Mouse (Mus musculus) lung, postnatal 0 days (tissue): ENCODE measurements around the gene Snrpd2. TPM values are rescaled to one million over a fixed set of nuclear protein-coding genes. Genes with fewer than 3 reads are reported as not detected.
A peak's percentile ranks its signal among the peaks of the same experiment; 100 is the strongest.

Source experiments
- ATAC-seq: fragments of 200-750 bp; cut with Nextera tagmentation; 2 replicates; pipeline ENCODE4 v1.8.0; 2017; ENCODE audit warnings: moderate library complexity
- DNase-seq: peaks from one replicate; pipeline ENCODE4 v3.0.0-alpha.2; 2016; ENCODE audit warnings: low spot score
- H3K27ac ChIP-seq: fragments of 300-500 bp; sonication (generic); 2 replicates; pipeline ENCODE4 v1.5.1; 2014; ENCODE audit warnings: antibody characterized with exemption, mild to moderate bottlenecking, low read length, mixed read lengths
- H3K27me3 ChIP-seq: fragments of 300-500 bp; sonication (generic); replicated peaks from 2 replicates; pipeline ENCODE4 v1.6.1; 2014; ENCODE audit warnings: low read length, mixed read lengths; ENCODE audit not compliant: insufficient read depth
- H3K36me3 ChIP-seq: fragments of 300-500 bp; sonication (generic); 2 replicates; pipeline ENCODE4 v1.6.1; 2014; ENCODE audit warnings: low read length, mixed read lengths; ENCODE audit not compliant: insufficient read depth
- H3K4me1 ChIP-seq: fragments of 300-500 bp; sonication (generic); 2 replicates; pipeline ENCODE4 v1.6.1; 2014; ENCODE audit warnings: antibody characterized with exemption, low read depth, low read length, mixed read lengths; ENCODE audit not compliant: insufficient read depth
- H3K4me2 ChIP-seq: fragments of 300-500 bp; sonication (generic); replicated peaks from 2 replicates; pipeline ENCODE4 v1.6.1; 2014; ENCODE audit warnings: low read depth, mild to moderate bottlenecking, low read length, moderate library complexity, mixed read lengths
- H3K4me3 ChIP-seq: fragments of 300-500 bp; sonication (generic); 2 replicates; pipeline ENCODE4 v1.5.1; 2014; ENCODE audit warnings: low read depth, low read length
- H3K9ac ChIP-seq: fragments of 300-500 bp; sonication (generic); replicated peaks from 2 replicates; pipeline ENCODE4 v1.6.1; 2014; ENCODE audit warnings: low read depth, mild to moderate bottlenecking
- H3K9me3 ChIP-seq: fragments of 300-500 bp; sonication (generic); 2 replicates; pipeline ENCODE4 v1.6.1; 2016; ENCODE audit warnings: low read length, mixed read lengths
- CTCF ChIP-seq: IDR thresholded peaks from 2 replicates; pipeline ENCODE4 v1.5.1; 2016; ENCODE audit warnings: antibody characterized with exemption, mild to moderate bottlenecking
- EP300 ChIP-seq: IDR thresholded peaks from 2 replicates; pipeline ENCODE4 v1.6.1; 2016; ENCODE audit warnings: antibody characterized with exemption, mild to moderate bottlenecking, control low read depth
- WGBS: fragments of 180-500 bp; shearing (Covaris S2); extraction: QIAGEN DNeasy Blood & Tissue Kit; methylation state at CpG from one replicate; pipeline ENCODE4 v1.1.7; 2014; 5-methylcytosine and 5-hydroxymethylcytosine counted together
- microRNA counts: library from miRNA; unstranded; fragments of <30 nt; microRNA quantifications from one replicate; lab custom pipeline; 2015
- microRNA-seq: library from miRNA; unstranded; fragments of <30 nt; microRNA quantifications from one replicate; pipeline ENCODE4, GENCODE M21; 2016
- polyA plus RNA-seq: library from polyadenylated mRNA; unstranded; fragments of >200 nt; fragmentation: Nextera tagmentation; extraction: Ambion mirVana; gene quantifications from 2 replicates; pipeline ENCODE4 v1.2.1, GENCODE M21; 2015

Gene Snrpd2
- polyA plus RNA-seq, 1 experiment from 2014 or later: 63.2 TPM

- Histone ChIP-seq H3K4me1 (peaks cover 16% of the 10 kb centered on the region; the same call in 1 of the 2 replicates), H3K27me3 (0 out of 2 replicates have a peak, but pooled peaks cover 4% of the 10 kb centered on the region), H3K9ac (no peak overlapping the region), H3K4me2 (no peak overlapping the region), H3K36me3 (0 out of 2 replicates have a peak, but pooled peaks cover 5% of the 10 kb centered on the region), H3K27ac (no peak overlapping the region), H3K9me3 (no peaks in the 10 kb centered on the region), H3K4me3 (no peak overlapping the region)
- WGBS: 69% methylated on average over 6 of the region's 6 CpGs
- TF ChIP-seq CTCF (no peak), EP300 (no peak)
- DNase-seq (no peak), ATAC-seq (no peak)
Measured at GRCm38 (mm10) chr7:19184758-19185157, 35.2 kb downstream of the Snrpd2 start.

- H3K4me1 ChIP-seq: no peaks in the 10 kb centered on the region
- H3K9ac ChIP-seq: no peak overlapping the region
- no peak overlapping the region for H3K4me3 ChIP-seq
- H3K36me3 ChIP-seq: 0 out of 2 replicates have a peak, but pooled peaks cover 6% of the 10 kb centered on the region
- no peak for ATAC-seq
- no peak overlapping the region for H3K4me2 ChIP-seq
- no peaks in the 10 kb centered on the region for H3K27me3 ChIP-seq
- WGBS: 100% methylated on average over 4 of the region's 4 CpGs
- no peak overlapping the region for H3K27ac ChIP-seq
- DNase-seq: no peak
- TF ChIP-seq CTCF (peak; percentile 41), EP300 (no peak)
- H3K9me3 ChIP-seq: no peaks in the 10 kb centered on the region
Measured at GRCm38 (mm10) chr7:19194676-19195075, 45.2 kb downstream of the Snrpd2 start.

GRCm38 (mm10) chr7:19196676-19197075, 47.2 kb downstream of the Snrpd2 start:
- ATAC-seq (no peak), DNase-seq (no peak)
- Histone ChIP-seq H3K36me3 (0 out of 2 replicates have a peak, but pooled peaks cover 9% of the 10 kb centered on the region), H3K9me3 (no peaks in the 10 kb centered on the region), H3K9ac (no peak overlapping the region), H3K4me1 (no peaks in the 10 kb centered on the region), H3K27ac (no peak overlapping the region), H3K27me3 (no peaks in the 10 kb centered on the region), H3K4me2 (no peak overlapping the region), H3K4me3 (no peak overlapping the region)
- TF ChIP-seq EP300: no peak
- TF ChIP-seq CTCF: peak; percentile 71
- 51% methylated on average over 6 of the region's 6 CpGs for WGBS

- WGBS: 47% methylated on average over 2 of the region's 2 CpGs
- no peak for TF ChIP-seq EP300
- TF ChIP-seq CTCF: peak; percentile 78
- H3K9ac ChIP-seq: no peak overlapping the region
- no peak overlapping the region for H3K4me3 ChIP-seq
- H3K4me2 ChIP-seq: no peak overlapping the region
- H3K27ac ChIP-seq: no peak overlapping the region
- no peaks in the 10 kb centered on the region for H3K9me3 ChIP-seq
- ATAC-seq: no peak
- no peak for DNase-seq
- peaks cover 9% of the 10 kb centered on the region; the same call in 1 of the 2 replicates for H3K36me3 ChIP-seq
- no peaks in the 10 kb centered on the region for H3K4me1 ChIP-seq
- H3K27me3 ChIP-seq: no peaks in the 10 kb centered on the region
Measured at GRCm38 (mm10) chr7:19197985-19198384, 48.5 kb downstream of the Snrpd2 start.

GRCm38 (mm10) chr7:19201660-19202059, 52.1 kb downstream of the Snrpd2 start:
- ATAC-seq: no peak
- TF ChIP-seq EP300 (no peak), CTCF (no peak)
- WGBS: 71% methylated on average over 15 of the region's 15 CpGs
- Histone ChIP-seq H3K27ac (no peak overlapping the region), H3K4me3 (no peak overlapping the region), H3K9me3 (no peaks in the 10 kb centered on the region), H3K4me2 (no peak overlapping the region), H3K4me1 (no peaks in the 10 kb centered on the region), H3K9ac (no peak overlapping the region), H3K36me3 (peaks cover 12% of the 10 kb centered on the region), H3K27me3 (no peaks in the 10 kb centered on the region)
- DNase-seq: no peak

- Histone ChIP-seq H3K9ac (no peak overlapping the region), H3K4me1 (no peaks in the 10 kb centered on the region), H3K27ac (no peak overlapping the region), H3K4me3 (no peak overlapping the region), H3K27me3 (no peaks in the 10 kb centered on the region), H3K36me3 (peaks cover 12% of the 10 kb centered on the region), H3K4me2 (no peak overlapping the region), H3K9me3 (no peaks in the 10 kb centered on the region)
- 66% methylated on average over 15 of the region's 15 CpGs for WGBS
- TF ChIP-seq CTCF: no peak
- TF ChIP-seq EP300: no peak
- DNase-seq: no peak
- ATAC-seq: peak; percentile 33; the same call in 1 of the 2 replicates
Measured at GRCm38 (mm10) chr7:19202065-19202850, 52.7 kb downstream of the Snrpd2 start.

MicroRNAs encoded within 50 kb of the gene (microRNA counts, 519-probe panel; counts per million panel counts)
- not detected for microRNA mmu-miR-330 (lab: Ali Mortazavi, UCI)

Small RNA genes within 50 kb of the gene (microRNA-seq; reads per million reads assigned to microRNA genes)
- gene Mir330: 160 reads per million, percentile 53 among the genes with 10 or more reads in this experiment

Other genes starting within 250 kb of the Snrpd2 start
- 17.6 and 19.0 TPM in 2 replicates for gene Ccdc61, start 239.3 kb upstream of the Snrpd2 start, polyA plus RNA-seq
- 1.1 and 1.2 TPM in 2 replicates for gene Nova2, start 223.8 kb upstream of the Snrpd2 start, polyA plus RNA-seq
- not detected in 2 replicates for gene Nanos2, start 162.3 kb upstream of the Snrpd2 start, polyA plus RNA-seq
- 2.3 and 2.6 TPM in 2 replicates for gene Mypop, start 158.5 kb upstream of the Snrpd2 start, polyA plus RNA-seq
- 11.7 and 12.2 TPM in 2 replicates for gene Irf2bp1, start 145.7 kb upstream of the Snrpd2 start, polyA plus RNA-seq
- 0.49 and 0.70 TPM in 2 replicates for gene Foxa3, start 126.2 kb upstream of the Snrpd2 start, polyA plus RNA-seq
- gene Sympk, start 125.3 kb upstream of the Snrpd2 start, polyA plus RNA-seq: 10.4 and 11.8 TPM in 2 replicates
- not detected in 2 replicates for gene Rsph6a, start 95.0 kb upstream of the Snrpd2 start, polyA plus RNA-seq
- 9.7 and 12.0 TPM in 2 replicates for gene Dmwd, start 73.5 kb upstream of the Snrpd2 start, polyA plus RNA-seq
- gene Dmpk, start 65.9 kb upstream of the Snrpd2 start, polyA plus RNA-seq: 11.5 and 14.7 TPM in 2 replicates
- gene Six5, start 55.1 kb upstream of the Snrpd2 start, polyA plus RNA-seq: 4.2 and 4.7 TPM in 2 replicates
- gene Gm4969, start 31.4 kb upstream of the Snrpd2 start, polyA plus RNA-seq: 0.20 and 0.23 TPM in 2 replicates
- gene Fbxo46, start 29.9 kb upstream of the Snrpd2 start, polyA plus RNA-seq: 9.9 and 10.1 TPM in 2 replicates
- 14.1 and 14.5 TPM in 2 replicates for gene Qpctl, start 431 bp upstream of the Snrpd2 start, polyA plus RNA-seq
- gene Gipr, start 16.4 kb downstream of the Snrpd2 start, polyA plus RNA-seq: 0.80 and 1.0 TPM in 2 replicates
- 17.9 and 21.7 TPM in 2 replicates for gene Eml2, start 26.7 kb downstream of the Snrpd2 start, polyA plus RNA-seq
- 2.7 and 3.1 TPM in 2 replicates for gene Gpr4, start 62.8 kb downstream of the Snrpd2 start, polyA plus RNA-seq
- 18.8 and 19.0 TPM in 2 replicates for gene Opa3, start 78.6 kb downstream of the Snrpd2 start, polyA plus RNA-seq
- gene Vasp, start 122.1 kb downstream of the Snrpd2 start, polyA plus RNA-seq: 109 and 121 TPM in 2 replicates
- gene Ppm1n, start 130.3 kb downstream of the Snrpd2 start, polyA plus RNA-seq: not detected in 2 replicates
- 23.8 and 26.6 TPM in 2 replicates for gene Rtn2, start 132.9 kb downstream of the Snrpd2 start, polyA plus RNA-seq
- 0.17 and 0.44 TPM in 2 replicates for gene Fosb, start 160.3 kb downstream of the Snrpd2 start, polyA plus RNA-seq
- gene Ercc1, start 195.1 kb downstream of the Snrpd2 start, polyA plus RNA-seq: 51.0 and 57.8 TPM in 2 replicates
- 6.5 and 7.6 TPM in 2 replicates for gene Cd3eap, start 209.8 kb downstream of the Snrpd2 start, polyA plus RNA-seq
- 4.1 and 4.2 TPM in 2 replicates for gene Ppp1r13l, start 210.0 kb downstream of the Snrpd2 start, polyA plus RNA-seq
- 8.9 and 9.4 TPM in 2 replicates for gene Ercc2, start 232.3 kb downstream of the Snrpd2 start, polyA plus RNA-seq